Mouse (Mus musculus) ES-E14 (cell line): ENCODE results near the gene Unc13d.

ENCODE experiments used
- CHD2 ChIP-seq: IDR thresholded peaks from 2 replicates; pipeline ENCODE4 v1.6.1; 2014; ENCODE audit warnings: mild to moderate bottlenecking, low read depth, low read length, inconsistent platforms
- HCFC1 ChIP-seq: IDR thresholded peaks from 2 replicates; pipeline ENCODE4 v1.6.1; 2012; ENCODE audit warnings: low read length, inconsistent platforms, borderline replicate concordance; ENCODE audit not compliant: insufficient read depth
- MAFK ChIP-seq: IDR thresholded peaks from 2 replicates; pipeline ENCODE4 v1.6.1; 2014; ENCODE audit warnings: mild to moderate bottlenecking, low read depth, low read length, inconsistent platforms; ENCODE audit not compliant: insufficient read depth
- ZC3H11A ChIP-seq: IDR thresholded peaks from 2 replicates; pipeline ENCODE4 v1.6.1; 2012; ENCODE audit warnings: low read depth, mild to moderate bottlenecking, inconsistent platforms, low read length, borderline replicate concordance
- ZNF384 ChIP-seq: IDR thresholded peaks from 2 replicates; pipeline ENCODE4 v1.6.1; 2012; ENCODE audit warnings: low read depth, low read length, inconsistent platforms

GRCm38 (mm10) chr11:116025056-116025845, 52.5 kb downstream of the Unc13d start:
- TF ChIP-seq ZC3H11A (no peak), ZNF384 (no peak), HCFC1 (no peak), CHD2 (no peak), MAFK (no peak)
